Mouse (Mus musculus): ENCODE data around the gene Dnah2.

The Dnah2 gene

GRCm38 (mm10) chr11:69405397-69406200 is 143.3 kb downstream of the Dnah2 start:
- DNase-seq, result no peak

GRCm38 (mm10) chr11:69404595-69405396 is 144.1 kb downstream of the Dnah2 start:
- DNase-seq, result no peak

DNA sequence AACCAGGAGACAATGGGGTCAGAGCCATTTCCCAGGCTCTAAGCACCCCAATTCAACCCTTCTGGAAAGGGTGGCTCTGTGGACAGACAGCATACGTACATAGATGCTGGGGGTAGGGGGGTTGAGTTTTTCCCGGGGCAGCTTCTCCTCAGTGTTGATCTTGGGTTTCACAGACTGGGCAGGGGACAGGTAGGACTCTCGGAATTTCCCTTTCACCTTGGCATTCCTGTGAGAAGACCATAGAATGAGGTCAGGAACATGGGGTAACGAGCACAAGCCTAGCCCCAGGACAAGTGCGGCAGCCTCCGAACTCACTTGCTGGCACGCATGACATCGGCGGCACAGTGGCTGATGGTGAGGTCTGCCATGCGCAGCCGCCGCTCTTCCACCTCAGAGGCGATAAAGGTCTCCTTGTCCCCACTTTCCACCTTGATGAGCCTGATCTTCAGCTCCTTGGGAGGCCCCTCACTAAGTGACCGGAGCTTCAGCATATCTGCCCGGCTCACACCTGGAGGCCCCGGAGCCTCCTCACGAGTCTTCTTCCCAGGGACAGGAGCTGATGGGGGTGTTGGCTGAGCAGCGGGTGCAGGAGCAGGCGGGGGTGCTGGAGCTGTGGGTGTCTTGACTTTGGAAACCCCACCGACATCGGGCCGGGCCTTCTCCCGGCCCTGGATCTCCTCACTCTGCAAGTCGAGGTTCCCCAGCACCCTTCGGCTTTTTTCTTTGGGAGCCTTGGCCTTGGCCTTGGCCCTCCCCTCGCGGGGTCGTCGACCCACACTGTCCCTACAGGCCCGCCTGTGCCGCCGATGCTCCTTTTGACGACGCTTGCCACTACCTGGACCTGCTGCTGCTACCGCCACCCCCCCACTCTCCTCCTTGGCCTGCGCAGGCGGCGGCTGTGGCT is 145.0 kb downstream of the Dnah2 start:
- peak; percentile 42 for DNase-seq

DNA sequence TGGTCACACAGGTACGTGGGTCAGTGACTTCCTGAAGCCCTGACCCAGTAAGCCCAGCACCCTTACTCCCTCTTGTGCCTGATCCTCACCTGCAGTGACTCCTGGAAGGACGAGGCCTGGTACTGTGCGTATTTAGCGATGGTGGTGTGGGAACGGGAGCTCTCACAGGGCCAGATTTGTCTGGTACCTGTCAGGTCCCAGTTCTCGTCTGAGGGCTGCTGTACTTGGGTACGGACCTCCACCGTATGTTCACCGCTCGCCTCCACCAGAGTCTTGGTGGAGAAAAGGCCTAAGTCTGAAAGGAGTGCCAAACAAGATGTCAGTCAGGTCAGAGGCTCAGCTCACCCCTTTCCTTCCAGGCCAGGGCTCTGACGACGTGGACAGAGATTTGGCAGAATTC is 146.9 kb downstream of the Dnah2 start:
- peak; percentile 13 for DNase-seq

DNA sequence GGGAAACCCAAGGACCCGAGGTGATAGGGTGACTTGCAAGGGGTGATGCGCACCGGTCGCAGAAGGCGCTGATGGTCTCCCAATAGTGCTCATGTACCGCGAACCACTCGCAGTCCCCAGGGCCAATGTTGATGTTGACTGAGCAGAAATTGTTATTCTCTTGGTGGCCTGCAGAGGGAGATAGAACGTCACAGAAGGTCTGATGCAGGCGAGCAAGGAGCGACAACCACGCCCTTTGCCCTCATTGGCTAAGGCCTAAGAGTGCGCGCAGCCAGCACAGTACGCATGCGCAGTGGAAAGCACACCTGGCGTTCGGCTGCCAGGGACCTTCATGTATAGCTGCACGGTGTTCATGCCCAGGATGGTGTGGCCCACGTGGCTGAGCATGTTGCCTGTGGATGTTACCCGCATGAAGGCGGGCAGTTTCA is 147.7 kb downstream of the Dnah2 start:
- DNase-seq, result peak; percentile 94

GRCm38 (mm10) chr11:69400083-69400850 is 148.6 kb downstream of the Dnah2 start:
- peak; percentile 23 for DNase-seq

DNA sequence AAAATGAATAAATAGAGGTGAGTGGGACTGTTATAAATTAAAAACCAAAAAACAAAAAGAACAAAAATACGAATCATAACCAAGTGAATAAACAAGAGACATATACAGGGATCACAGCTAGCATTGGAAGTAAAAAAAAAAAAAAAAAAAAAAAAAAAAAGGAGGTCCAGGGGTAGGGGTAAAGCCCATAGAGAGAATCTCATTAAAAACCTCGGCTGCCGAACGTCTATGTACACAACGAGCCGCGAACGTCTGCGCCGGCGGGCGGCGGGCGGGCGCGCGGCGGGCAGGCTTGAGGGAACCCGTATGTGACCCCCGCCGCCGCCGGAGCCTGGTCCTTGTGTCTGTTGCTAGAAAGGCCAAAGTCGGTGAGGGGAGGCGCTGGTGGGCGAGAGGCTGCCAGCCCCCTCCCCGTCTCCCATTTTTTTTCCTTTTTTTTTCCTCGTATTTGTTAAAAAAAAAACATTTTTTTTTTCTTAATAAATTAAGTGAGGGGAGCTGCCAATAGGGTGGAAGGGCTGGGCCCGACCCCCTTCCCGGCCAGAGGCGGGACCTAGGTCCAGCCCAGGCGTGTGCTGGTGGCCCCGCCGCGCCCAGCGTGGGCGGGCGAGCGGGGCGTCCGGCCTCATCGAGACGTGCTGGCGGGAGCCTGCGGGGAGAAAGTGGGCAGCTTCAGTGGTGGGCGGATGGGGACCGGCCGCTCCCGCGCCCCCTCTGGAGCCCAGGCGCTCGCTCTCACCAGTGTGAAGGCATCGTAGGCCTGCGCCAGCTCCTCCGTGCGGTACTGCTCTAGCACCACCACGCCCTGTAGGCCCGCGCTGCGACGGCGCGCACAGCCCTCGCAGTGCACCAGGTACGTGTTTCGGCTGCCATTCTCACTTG is 149.5 kb downstream of the Dnah2 start:
- peak; percentile 55 for DNase-seq

- DNase-seq, result peak; percentile 29
Measured at GRCm38 (mm10) chr11:69398486-69399200, 150.3 kb downstream of the Dnah2 start.

GRCm38 (mm10) chr11:69398059-69398458 is 150.9 kb downstream of the Dnah2 start, which contains the start of gene Tmem88:
Tmem88 (minus strand) TSS chr11:69398234.
- DNase-seq, result peak; percentile 80

DNA sequence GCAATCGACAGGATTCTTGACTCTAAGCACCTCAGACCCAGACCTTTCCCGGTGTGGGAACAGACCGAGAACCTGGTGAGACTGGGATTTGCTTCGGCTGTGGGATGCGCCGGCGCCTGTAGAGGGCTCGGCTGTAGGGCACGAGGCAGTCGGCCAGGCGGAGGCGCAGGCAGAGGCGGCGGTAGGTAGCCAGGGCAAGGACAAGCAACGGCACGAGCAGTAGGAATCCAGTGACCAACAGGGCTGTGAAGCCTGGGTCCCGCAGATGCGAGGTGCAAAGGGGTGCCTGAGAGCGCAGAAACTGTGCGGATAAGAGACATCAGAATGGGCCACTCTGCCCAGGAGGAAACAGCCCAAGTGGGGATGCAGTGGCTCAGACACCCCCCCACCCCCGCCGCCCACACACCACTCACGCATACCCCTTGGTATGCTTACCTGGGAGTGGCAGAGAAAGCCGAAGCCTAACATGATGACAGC is 151.3 kb downstream of the Dnah2 start:
- DNase-seq, result peak; percentile 54

DNA sequence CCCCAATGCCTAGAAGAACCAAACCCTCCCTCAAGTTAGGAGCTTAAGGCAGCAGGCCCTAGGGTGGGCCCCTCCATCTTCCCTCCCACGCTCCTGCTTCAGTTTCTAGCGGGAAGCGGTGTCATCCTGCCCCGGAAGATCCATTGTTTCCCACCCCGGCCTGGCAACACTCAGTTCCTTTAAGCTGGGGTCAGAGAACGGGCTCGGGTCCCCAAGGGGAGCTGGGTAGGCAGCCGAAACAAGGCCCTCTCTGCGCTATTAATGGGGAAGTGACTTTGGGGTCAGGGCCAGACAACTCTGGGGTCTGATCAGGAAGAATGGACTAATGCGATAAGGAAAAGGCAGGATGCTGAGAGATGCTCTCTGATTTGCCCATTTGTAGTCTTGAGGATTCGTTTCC is 152.1 kb downstream of the Dnah2 start:
- peak; percentile 80 for DNase-seq

DNA sequence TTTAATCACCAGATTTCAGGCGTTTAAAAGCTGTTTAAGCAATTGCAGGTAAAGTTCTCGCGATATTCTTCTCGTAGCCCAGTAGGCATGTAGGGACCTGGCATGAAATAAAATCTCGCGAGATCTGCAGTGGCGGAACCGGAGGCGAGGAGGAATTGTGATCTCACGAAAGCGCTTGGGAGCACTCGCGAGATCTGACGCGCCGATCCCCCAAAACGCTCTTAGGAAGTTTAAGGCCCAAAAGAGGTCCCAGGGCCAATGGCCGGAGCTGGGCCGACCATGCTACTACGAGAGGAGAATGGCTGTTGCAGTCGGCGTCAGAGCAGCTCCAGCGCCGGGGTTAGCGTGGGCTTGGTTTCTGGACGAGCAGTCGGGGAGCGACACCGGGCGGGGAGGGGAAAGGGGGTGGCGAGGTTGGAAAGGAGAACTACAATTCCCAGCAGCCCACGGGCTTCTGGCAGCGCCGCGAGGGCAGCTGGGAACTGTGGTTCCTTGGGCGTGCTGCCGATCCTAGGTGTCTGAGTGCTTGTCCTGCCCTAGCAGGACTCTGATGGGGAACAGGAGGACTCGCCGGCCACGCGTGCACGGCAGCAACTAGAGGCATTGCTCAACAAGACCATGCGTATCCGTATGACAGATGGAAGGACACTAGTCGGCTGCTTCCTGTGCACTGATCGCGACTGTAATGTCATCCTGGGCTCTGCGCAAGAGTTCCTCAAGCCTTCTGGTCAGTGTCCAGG is 153.1 kb downstream of the Dnah2 start:
- peak; percentile 97 for DNase-seq

GRCm38 (mm10) chr11:69395235-69395633 is 153.7 kb downstream of the Dnah2 start, which contains the start of the genes Naa38 and Cyb5d1:
Naa38 (plus strand) TSS chr11:69395487.
Cyb5d1 (minus strand) TSS chr11:69395631.
- DNase-seq, result peak; percentile 94

DNA sequence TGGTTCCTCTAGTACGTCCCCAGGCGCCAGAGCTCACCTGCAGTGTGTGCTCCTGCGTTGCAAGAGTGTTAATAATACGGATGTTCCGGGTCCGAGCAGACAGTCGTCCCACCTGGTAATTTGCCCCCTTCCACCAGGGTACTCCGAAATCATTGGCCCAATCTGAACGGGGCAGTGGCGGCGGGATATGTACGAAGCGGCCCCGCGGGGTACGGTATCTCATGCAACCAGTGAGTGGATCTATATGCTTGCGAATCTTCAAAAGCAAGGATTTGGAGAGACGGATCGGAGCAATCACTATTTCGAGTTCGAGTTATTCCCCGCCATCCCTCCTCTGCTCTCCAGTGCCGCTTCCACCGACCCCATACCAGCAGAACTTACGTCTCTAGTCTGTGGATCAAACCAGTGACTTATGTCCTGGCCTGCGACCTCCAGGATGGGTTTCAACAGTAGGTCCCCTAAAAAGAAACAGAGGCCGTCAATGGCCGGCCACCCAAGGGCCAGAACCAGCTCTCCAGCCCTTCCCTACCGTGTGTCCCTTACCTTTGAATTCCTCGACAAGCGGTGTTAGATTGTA is 154.2 kb downstream of the Dnah2 start:
- DNase-seq, result peak; percentile 42

DNA sequence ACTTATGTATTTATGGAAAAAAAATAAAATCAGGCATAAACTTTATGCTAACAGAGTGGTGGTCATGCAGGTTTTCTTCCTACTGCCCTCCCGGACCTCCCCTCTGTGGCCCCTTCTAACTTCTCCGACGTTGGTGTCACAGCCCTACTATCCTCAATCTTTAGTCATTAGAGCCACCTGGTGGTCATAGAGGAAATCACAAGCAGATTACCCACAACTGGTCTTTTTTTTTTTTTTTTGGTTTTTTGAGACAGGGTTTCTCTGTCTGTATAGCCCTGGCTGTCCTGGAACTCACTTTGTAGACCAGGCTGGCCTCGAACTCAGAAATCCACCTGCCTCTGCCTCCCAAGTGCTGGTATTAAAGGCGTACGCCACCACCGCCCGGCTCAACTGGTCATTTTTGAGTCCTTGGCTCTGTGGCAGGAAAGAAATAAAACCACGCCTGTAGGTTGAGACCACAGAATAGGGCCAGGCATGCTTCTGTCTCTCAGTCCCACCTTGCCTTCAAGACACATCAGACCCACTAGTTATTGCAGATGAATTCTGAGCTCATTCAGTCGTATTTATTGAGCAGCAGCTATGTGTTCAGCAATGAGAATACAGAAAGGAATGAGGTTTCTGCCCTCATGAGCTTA is 158.4 kb downstream of the Dnah2 start:
- peak; percentile 85 for DNase-seq

GRCm38 (mm10) chr11:69389531-69390399 is 159.1 kb downstream of the Dnah2 start:
- peak; percentile 53 for DNase-seq

GRCm38 (mm10) chr11:69388680-69389079 is 160.2 kb downstream of the Dnah2 start:
- no peak for DNase-seq

All from kidney, postnatal 10 days (tissue).